Mouse (Mus musculus) ES-E14 (cell line): Measurements from ENCODE around the gene Grem1. TPM values are rescaled to one million over a fixed set of nuclear protein-coding genes. Genes with fewer than 3 reads are reported as not detected.

Experiments used
- DNase-seq: peaks from one replicate; pipeline ENCODE4 v3.0.0-alpha.2; 2013; ENCODE audit warnings: low read depth, low spot score
- H3K27ac ChIP-seq: 2 replicates; pipeline ENCODE4 v1.5.1; 2012; ENCODE audit warnings: low read depth, mild to moderate bottlenecking, low read length, moderate library complexity, mixed read lengths; ENCODE audit not compliant: poor library complexity, insufficient read depth, severe bottlenecking
- H3K36me3 ChIP-seq: 2 replicates; pipeline ENCODE4 v1.6.1; 2012; ENCODE audit warnings: mild to moderate bottlenecking, low read length, moderate library complexity, mixed read lengths; ENCODE audit not compliant: control insufficient read depth, poor library complexity, insufficient read depth, severe bottlenecking
- H3K4me1 ChIP-seq, 2 experiments: fragments of 150-350 bp in 1 of 2; sonication (generic) in 1 of 2; 2 replicates each; pipeline ENCODE4 v1.6.1; 2012; ENCODE audit warnings: low read length in 2 of 2, mild to moderate bottlenecking in 1 of 2, mixed read lengths in 1 of 2; ENCODE audit not compliant: control insufficient read depth in 2 of 2, insufficient read depth in 2 of 2, poor library complexity in 1 of 2
- H3K4me3 ChIP-seq, 2 experiments: fragments of 150-350 bp in 1 of 2; sonication (generic) in 1 of 2; 2 replicates each; pipeline ENCODE4 v1.5.1; 2012; ENCODE audit warnings: low read length in 2 of 2, low read depth in 1 of 2, mild to moderate bottlenecking in 1 of 2, mixed read lengths in 1 of 2; ENCODE audit not compliant: insufficient read depth in 1 of 2, poor library complexity in 1 of 2, severe bottlenecking in 1 of 2
- H3K9ac ChIP-seq: 2 replicates; pipeline ENCODE4 v1.6.1; 2012; ENCODE audit warnings: low read depth, mild to moderate bottlenecking, low read length, mixed read lengths; ENCODE audit not compliant: poor library complexity, insufficient read depth, severe bottlenecking
- H3K9me3 ChIP-seq: fragments of 150-350 bp; sonication (generic); 2 replicates; pipeline ENCODE4 v1.6.1; 2012; ENCODE audit warnings: low read depth, mild to moderate bottlenecking, low read length; ENCODE audit not compliant: control insufficient read depth, insufficient read depth
- CHD2 ChIP-seq: IDR thresholded peaks from 2 replicates; pipeline ENCODE4 v1.6.1; 2014; ENCODE audit warnings: mild to moderate bottlenecking, low read depth, low read length, inconsistent platforms
- HCFC1 ChIP-seq: IDR thresholded peaks from 2 replicates; pipeline ENCODE4 v1.6.1; 2012; ENCODE audit warnings: low read length, inconsistent platforms, borderline replicate concordance; ENCODE audit not compliant: insufficient read depth
- MAFK ChIP-seq: IDR thresholded peaks from 2 replicates; pipeline ENCODE4 v1.6.1; 2014; ENCODE audit warnings: mild to moderate bottlenecking, low read depth, low read length, inconsistent platforms; ENCODE audit not compliant: insufficient read depth
- ZC3H11A ChIP-seq: IDR thresholded peaks from 2 replicates; pipeline ENCODE4 v1.6.1; 2012; ENCODE audit warnings: low read depth, mild to moderate bottlenecking, inconsistent platforms, low read length, borderline replicate concordance
- ZNF384 ChIP-seq: IDR thresholded peaks from 2 replicates; pipeline ENCODE4 v1.6.1; 2012; ENCODE audit warnings: low read depth, low read length, inconsistent platforms
- in situ Hi-C, 2 experiments: fragments of 600-800 bp; cut with MboI; formaldehyde crosslinking; loops; one replicate each; pipeline ENCODE4 v1.15.1; 2025; ENCODE audit warnings: low sequenced_read_pairs in 2 of 2, inconsistent platforms in 1 of 2; ENCODE audit not compliant: unreplicated experiment in 2 of 2
- total RNA-seq: library from RNA; depleted of rRNA; stranded (reverse); fragments of 300-350 nt; gene quantifications from 2 replicates; pipeline ENCODE4 v1.2.3, GENCODE M21; 2012; rRNA removed

The Grem1 gene
- 0.26 and 0.76 TPM in 2 replicates for total RNA-seq

DNA sequence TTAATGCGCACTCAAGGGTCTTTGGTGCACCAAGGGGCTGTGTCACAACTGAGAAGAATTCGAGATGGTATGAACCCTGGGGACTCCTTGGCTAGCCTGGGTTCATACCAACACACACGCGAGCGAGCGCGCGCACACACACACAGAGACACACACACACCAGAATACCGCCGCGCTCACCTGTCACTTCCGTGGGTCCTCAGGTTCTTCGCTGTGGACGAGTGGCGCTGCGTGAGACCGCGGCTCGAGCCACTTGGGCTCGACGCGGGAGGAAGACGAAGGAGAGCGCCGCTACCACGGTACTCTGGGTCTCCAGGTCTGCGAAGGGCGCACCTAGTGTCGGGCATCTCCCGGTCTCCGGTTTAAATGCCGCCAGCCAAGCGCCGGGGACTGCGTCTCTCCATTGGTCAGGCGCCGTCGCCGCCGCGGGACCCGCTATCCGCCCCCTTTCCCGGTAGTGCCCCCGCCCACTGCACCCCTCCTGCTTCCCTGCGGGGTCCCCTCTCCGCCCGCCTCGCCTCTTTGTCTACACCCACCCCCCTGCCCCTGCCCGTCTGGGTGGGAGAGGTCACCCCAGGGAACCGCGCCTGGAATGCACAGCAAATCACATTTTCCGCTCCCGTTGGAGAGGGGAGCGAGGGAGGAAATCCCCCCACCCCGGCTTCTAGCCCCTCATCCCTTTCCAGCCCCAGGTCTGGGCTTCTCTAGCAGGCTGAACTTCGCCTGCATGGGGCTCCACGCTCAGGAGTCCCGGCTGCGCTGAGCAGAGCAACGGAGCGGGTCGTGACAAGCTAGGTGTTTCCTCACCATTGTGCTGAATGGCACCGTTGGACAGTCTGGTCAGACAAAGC lies at the start of gene Grem1:
TSS of gene Grem1 (minus strand) at position 336 of the 851 bp plus-strand sequence.
- in situ Hi-C loops, result no loop called here
- Histone ChIP-seq H3K4me1 (no peaks in the 10 kb centered on the region), H3K27ac (no peak within 1 kb of the TSS), H3K36me3 (no peaks in the 10 kb centered on the region), H3K9ac (peak within 1 kb of the TSS; percentile 12; the same call in 1 of the 2 replicates), H3K9me3 (no peaks in the 10 kb centered on the region), H3K4me3 (peak within 1 kb of the TSS; percentile 67 to 69)
- TF ChIP-seq ZC3H11A (no peak), CHD2 (no peak), MAFK (no peak), ZNF384 (no peak), HCFC1 (no peak)
- DNase-seq, result no peak

DNA sequence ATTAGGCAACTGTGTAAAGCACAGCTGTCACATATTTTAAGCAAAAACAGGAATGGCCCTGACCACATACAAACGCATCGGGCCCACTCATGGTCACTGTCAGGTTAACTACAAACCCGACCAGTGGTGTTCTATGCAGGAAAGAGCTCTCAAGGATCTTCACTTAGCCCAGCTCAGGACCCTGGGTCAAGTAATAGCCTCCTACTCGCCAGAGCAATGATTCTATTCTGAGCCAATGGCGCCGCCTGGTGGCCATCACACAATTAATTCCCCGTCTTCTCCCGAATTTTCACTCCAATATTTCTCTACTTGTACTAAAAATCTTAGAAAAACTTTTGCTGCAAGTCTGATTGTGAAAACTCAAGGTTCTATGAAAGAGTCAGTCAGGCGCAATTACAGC lies 49.2 kb upstream of the Grem1 start:
- Histone ChIP-seq H3K27ac (no peak overlapping the region), H3K9me3 (no peaks in the 10 kb centered on the region), H3K9ac (no peak overlapping the region), H3K36me3 (no peaks in the 10 kb centered on the region), H3K4me1 (no peaks in the 10 kb centered on the region), H3K4me3 (no peak overlapping the region)
- DNase-seq, result peak; percentile 43
- TF ChIP-seq HCFC1 (no peak), ZC3H11A (peak; percentile 46; the same call in 1 of the 2 replicates)
- in situ Hi-C loops, result loop anchor here (10.0 to 25.0 kb wide), 2 partner anchors 270 to 313 kb away; no protein-coding TSS in a partner anchor

DNA sequence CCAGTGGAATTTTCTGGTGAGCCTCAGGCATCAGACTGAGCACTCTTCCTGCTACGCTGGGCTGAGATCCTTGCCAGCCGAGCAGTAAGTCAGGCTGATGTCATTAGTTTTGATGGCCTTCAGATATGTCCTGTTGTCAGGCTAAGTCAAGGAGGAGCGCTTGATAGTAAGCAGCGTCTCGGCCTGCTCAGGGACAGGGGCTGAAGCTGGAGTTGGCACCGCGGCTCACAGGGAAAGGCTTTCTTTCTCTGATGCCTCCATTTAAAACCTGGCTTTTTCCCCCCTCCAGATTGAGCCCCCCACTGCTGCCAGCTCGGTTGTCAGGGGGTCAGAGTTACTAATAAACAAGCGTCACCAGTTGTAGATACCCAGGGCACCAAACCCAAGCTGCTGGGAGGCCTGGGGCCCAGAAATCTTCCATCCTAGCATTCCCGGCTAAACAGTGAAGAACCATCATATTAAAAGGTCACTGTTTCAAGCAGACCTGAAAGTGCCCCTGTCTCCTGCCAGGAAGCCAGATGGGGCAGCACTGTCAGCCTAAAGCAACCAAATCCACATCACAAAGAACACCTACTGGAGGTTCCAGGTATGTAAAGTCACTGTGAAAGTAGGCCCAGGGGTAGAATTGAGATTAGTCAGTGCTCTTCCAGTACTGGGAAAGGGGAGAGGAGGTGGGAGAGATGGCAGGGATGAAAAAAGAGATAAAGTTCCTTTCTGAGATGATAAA lies 48.6 kb upstream of the Grem1 start:
- in situ Hi-C loops, result loop anchor here (10.0 to 25.0 kb wide), 2 partner anchors 270 to 312 kb away; no protein-coding TSS in a partner anchor
- TF ChIP-seq CHD2 (no peak), HCFC1 (no peak)
- H3K27ac ChIP-seq, result no peak overlapping the region

DNA sequence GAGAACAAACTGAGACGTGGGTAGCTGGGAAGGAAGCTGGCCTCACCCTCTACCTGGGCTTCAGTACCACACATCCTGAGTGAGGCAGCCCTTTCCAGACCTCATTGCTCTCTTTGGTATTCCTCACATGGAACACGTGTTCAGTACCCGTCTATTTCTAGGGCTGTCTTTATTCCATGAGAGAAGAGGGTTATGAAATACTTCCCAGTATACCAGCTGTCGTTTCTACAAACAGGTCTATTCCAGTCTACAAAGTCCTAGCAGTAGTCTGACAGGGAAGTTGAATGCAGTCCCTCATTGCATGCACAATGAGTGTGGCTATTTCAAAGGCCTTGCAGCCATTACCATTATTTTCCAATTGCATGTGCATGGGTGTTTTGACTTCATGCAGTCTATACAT lies 47.3 kb upstream of the Grem1 start:
- no peaks in the 10 kb centered on the region for H3K9me3 ChIP-seq
- no peak overlapping the region for H3K27ac ChIP-seq
- no peak for DNase-seq
- H3K9ac ChIP-seq, result no peak overlapping the region
- no peak for TF ChIP-seq CHD2
- no peak for TF ChIP-seq MAFK
- TF ChIP-seq ZC3H11A, result no peak
- TF ChIP-seq HCFC1, result no peak
- TF ChIP-seq ZNF384, result no peak
- H3K4me3 ChIP-seq, result no peak overlapping the region
- H3K4me1 ChIP-seq, result no peaks in the 10 kb centered on the region
- in situ Hi-C loops, result loop anchor here (10.0 to 25.0 kb wide), 2 partner anchors 268 to 311 kb away; no protein-coding TSS in a partner anchor
- no peaks in the 10 kb centered on the region for H3K36me3 ChIP-seq

More for the DNA sequence above, 48.6 kb upstream of the Grem1 start:
- no peak overlapping the region for H3K4me3 ChIP-seq
- no peaks in the 10 kb centered on the region for H3K4me1 ChIP-seq
- no peak overlapping the region; the same call in 1 of the 2 replicates for H3K9ac ChIP-seq
- DNase-seq, result no peak
- H3K36me3 ChIP-seq, result no peaks in the 10 kb centered on the region
- H3K9me3 ChIP-seq, result no peaks in the 10 kb centered on the region
